Mouse (Mus musculus) CD4-positive, CD25-positive, alpha-beta regulatory T cell, adult 9 weeks (primary cell): ENCODE measurements around the gene Krtap5-4. TPM values are rescaled to one million over a fixed set of nuclear protein-coding genes. Genes with fewer than 3 reads are reported as not detected.

ENCODE experiments used
- polyA plus RNA-seq: library from polyadenylated mRNA; unstranded; fragments of 100-300 nt; shearing (Covaris generic); gene quantifications from one replicate; pipeline ENCODE4 v1.2.1, GENCODE M21; 2017

Krtap5-4 gene
- not detected for polyA plus RNA-seq

GRCm38 (mm10) chr7:142303249-142303648, at the start of gene Krtap5-4:
TSS of gene Krtap5-4 (plus strand) at chr7:142303549.

DNA sequence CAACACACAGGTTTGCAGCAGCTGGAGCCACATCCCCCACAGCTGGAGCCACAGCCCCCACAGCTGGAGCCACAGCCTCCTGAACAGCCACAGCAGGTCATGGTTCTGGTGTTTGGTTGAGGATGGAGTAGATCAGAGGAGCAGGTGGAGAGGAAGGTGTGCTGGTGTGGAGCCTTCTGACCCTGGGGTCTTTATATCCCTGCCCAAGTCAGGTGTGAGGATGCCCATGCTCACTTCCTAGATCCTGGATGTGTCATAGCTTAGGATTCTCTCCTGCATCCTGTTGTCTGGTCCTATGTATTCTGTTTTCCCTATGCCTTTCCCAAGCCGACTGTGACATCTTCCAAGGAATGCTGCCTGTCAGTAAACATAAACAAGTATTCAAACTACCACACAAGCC, 45.1 kb upstream of the Krtap5-4 start, which contains the start of gene Gm2431:
TSS of gene Gm2431 (minus strand) at position 101 of the 400 bp plus-strand sequence.

DNA sequence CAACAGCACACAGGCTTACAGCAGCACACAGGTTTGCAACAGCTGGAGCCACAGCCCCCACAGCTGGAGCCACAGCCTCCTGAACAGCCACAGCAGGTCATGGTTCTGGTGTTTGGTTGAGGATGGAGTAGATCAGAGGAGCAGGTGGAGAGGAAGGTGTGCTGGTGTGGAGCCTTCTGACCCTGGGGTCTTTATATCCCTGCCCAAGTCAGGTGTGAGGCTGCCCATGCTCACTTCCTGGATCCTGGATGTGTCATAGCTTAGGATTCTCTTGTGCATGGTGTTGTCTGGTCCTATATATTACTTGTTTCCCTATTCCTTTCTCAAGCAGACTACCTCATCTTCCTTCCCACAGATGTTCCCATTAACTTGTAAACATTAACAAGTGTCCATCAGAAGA, 29.1 kb upstream of the Krtap5-4 start, which contains the start of gene Gm4559:
TSS of gene Gm4559 (minus strand) at position 101 of the 400 bp plus-strand sequence.

DNA sequence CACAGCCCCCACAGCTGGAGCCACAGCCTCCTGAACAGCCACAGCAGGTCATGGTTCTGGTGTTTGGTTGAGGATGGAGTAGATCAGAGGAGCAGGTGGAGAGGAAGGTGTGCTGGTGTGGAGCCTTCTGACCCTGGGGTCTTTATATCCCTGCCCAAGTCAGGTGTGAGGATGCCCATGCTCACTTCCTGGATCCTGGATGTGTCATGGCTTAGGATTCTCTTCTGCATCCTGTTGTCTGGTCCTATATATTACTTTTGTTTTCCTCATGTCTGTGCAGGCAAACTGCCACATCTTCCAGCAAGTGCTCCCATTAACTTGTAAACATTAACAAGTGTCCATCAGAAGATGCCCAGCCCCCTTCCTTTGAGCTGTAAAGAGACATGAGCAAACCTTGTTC, 6.3 kb upstream of the Krtap5-4 start, which contains the start of gene Krtap5-1:
TSS of gene Krtap5-1 (minus strand) at position 101 of the 400 bp plus-strand sequence.

Other genes with a start within 250 kb of the Krtap5-4 start
- gene Mob2, start 242.5 kb upstream of the Krtap5-4 start, polyA plus RNA-seq, result 91.6 TPM
- gene Dusp8, start 207.7 kb upstream of the Krtap5-4 start, polyA plus RNA-seq, result not detected
- gene Gm45618, start 182.8 kb upstream of the Krtap5-4 start, polyA plus RNA-seq, result not detected
- not detected for gene Gm39115, start 167.5 kb upstream of the Krtap5-4 start, polyA plus RNA-seq
- gene Gm45337, start 158.9 kb upstream of the Krtap5-4 start, polyA plus RNA-seq, result not detected
- not detected for gene Gm29735, start 146.4 kb upstream of the Krtap5-4 start, polyA plus RNA-seq
- not detected for gene Gm4553, start 137.8 kb upstream of the Krtap5-4 start, polyA plus RNA-seq
- not detected for gene Krtap5-2, start 127.5 kb upstream of the Krtap5-4 start, polyA plus RNA-seq
- gene Gm10153, start 113.2 kb upstream of the Krtap5-4 start, polyA plus RNA-seq, result not detected
- gene Krtap5-3, start 102.2 kb upstream of the Krtap5-4 start, polyA plus RNA-seq, result not detected
- not detected for gene Gm7579, start 91.7 kb upstream of the Krtap5-4 start, polyA plus RNA-seq
- gene Krtap5-5, start 73.6 kb upstream of the Krtap5-4 start, polyA plus RNA-seq, result not detected
- gene Gm40460, start 62.5 kb upstream of the Krtap5-4 start, polyA plus RNA-seq, result not detected
- gene Gm2431, start 45.2 kb upstream of the Krtap5-4 start, polyA plus RNA-seq, result not detected
- not detected for gene Gm4559, start 29.2 kb upstream of the Krtap5-4 start, polyA plus RNA-seq
- not detected for gene Krtap5-1, start 6.4 kb upstream of the Krtap5-4 start, polyA plus RNA-seq
- gene Ifitm10, start 70.2 kb downstream of the Krtap5-4 start, polyA plus RNA-seq, result 4.2 TPM
- 2.0 TPM for gene Gm49369, start 79.1 kb downstream of the Krtap5-4 start, polyA plus RNA-seq
- 438 TPM for gene Ctsd, start 84.5 kb downstream of the Krtap5-4 start, polyA plus RNA-seq
- gene Syt8, start 131.3 kb downstream of the Krtap5-4 start, polyA plus RNA-seq, result not detected
- gene Tnni2, start 138.3 kb downstream of the Krtap5-4 start, polyA plus RNA-seq, result not detected
- 1,165 TPM for gene Lsp1, start 157.3 kb downstream of the Krtap5-4 start, polyA plus RNA-seq
- 5.5 TPM for gene Tnnt3, start 195.3 kb downstream of the Krtap5-4 start, polyA plus RNA-seq
- gene Mrpl23, start 229.1 kb downstream of the Krtap5-4 start, polyA plus RNA-seq, result 4.7 TPM